Mouse (Mus musculus) stomach, postnatal 0 days (tissue): ENCODE results near the gene Kirrel3. TPM values are rescaled to one million over a fixed set of nuclear protein-coding genes. Genes with fewer than 3 reads are reported as not detected.
A peak's percentile ranks its signal among the peaks of the same experiment; 100 is the strongest.

Source experiments
- ATAC-seq: fragments of 200-750 bp; cut with Nextera tagmentation; 2 replicates; pipeline ENCODE4 v1.8.0; 2017; ENCODE audit not compliant: low FRiP score, low TSS enrichment
- DNase-seq: peaks from one replicate; pipeline ENCODE4 v3.0.0-alpha.2; 2016; ENCODE audit warnings: low spot score
- H3K27ac ChIP-seq: fragments of 300-500 bp; sonication (generic); replicated peaks from 2 replicates; pipeline ENCODE4 v1.5.1; 2014; ENCODE audit warnings: mild to moderate bottlenecking, control low read depth
- H3K27me3 ChIP-seq: fragments of 300-500 bp; sonication (generic); 2 replicates; pipeline ENCODE4 v1.6.1; 2014; ENCODE audit warnings: low read length; ENCODE audit not compliant: control insufficient read depth, insufficient read depth
- H3K36me3 ChIP-seq: fragments of 300-500 bp; sonication (generic); 2 replicates; pipeline ENCODE4 v1.6.1; 2014; ENCODE audit warnings: low read length, mixed read lengths; ENCODE audit not compliant: control insufficient read depth, insufficient read depth
- H3K4me1 ChIP-seq: fragments of 300-500 bp; sonication (generic); replicated peaks from 2 replicates; pipeline ENCODE4 v1.6.1; 2014; ENCODE audit warnings: antibody characterized with exemption; ENCODE audit not compliant: control insufficient read depth, insufficient read depth
- H3K4me2 ChIP-seq: fragments of 300-500 bp; sonication (generic); replicated peaks from 2 replicates; pipeline ENCODE4 v1.6.1; 2014; ENCODE audit warnings: low read depth, mild to moderate bottlenecking, control low read depth, moderate library complexity
- H3K4me3 ChIP-seq: fragments of 300-500 bp; sonication (generic); 2 replicates; pipeline ENCODE4 v1.5.1; 2014; ENCODE audit warnings: low read depth, low read length, control low read depth
- H3K9ac ChIP-seq: fragments of 300-500 bp; sonication (generic); 2 replicates; pipeline ENCODE4 v1.6.1; 2014; ENCODE audit warnings: mild to moderate bottlenecking, low read length, control low read depth, mixed read lengths
- H3K9me3 ChIP-seq: fragments of 300-500 bp; sonication (generic); 2 replicates; pipeline ENCODE4 v1.6.1; 2016; ENCODE audit warnings: low read length; ENCODE audit not compliant: control insufficient read depth
- CTCF ChIP-seq: IDR thresholded peaks from 2 replicates; pipeline ENCODE4 v1.5.1; 2016; ENCODE audit warnings: antibody characterized with exemption, low read depth, mild to moderate bottlenecking, moderate library complexity
- EP300 ChIP-seq: optimal IDR thresholded peaks from 2 replicates; pipeline ENCODE3; 2016; ENCODE audit warnings: antibody characterized with exemption
- WGBS: fragments of 180-500 bp; shearing (Covaris S2); extraction: QIAGEN DNeasy Blood & Tissue Kit; methylation state at CpG from one replicate; pipeline ENCODE4 v1.1.7; 2014; 5-methylcytosine and 5-hydroxymethylcytosine counted together
- polyA plus RNA-seq: library from polyadenylated mRNA; unstranded; fragments of >200 nt; fragmentation: Nextera tagmentation; extraction: Ambion mirVana; gene quantifications from 2 replicates; pipeline ENCODE4 v1.2.1, GENCODE M21; 2015

Gene Kirrel3
- polyA plus RNA-seq, 1 experiment from 2014 or later, result 1.4 TPM

- no peaks in the 10 kb centered on the region for H3K36me3 ChIP-seq
- no peaks in the 10 kb centered on the region for H3K4me1 ChIP-seq
- no peak overlapping the region for H3K4me2 ChIP-seq
- DNase-seq, result no peak
- no peak for TF ChIP-seq CTCF
- TF ChIP-seq EP300, result no peak
- ATAC-seq, result no peak
- no peaks in the 10 kb centered on the region for H3K9me3 ChIP-seq
- no peak overlapping the region for H3K27ac ChIP-seq
- WGBS, result 23% methylated on average over 3 of the region's 3 CpGs
- no peak overlapping the region for H3K4me3 ChIP-seq
- H3K27me3 ChIP-seq, result no peaks in the 10 kb centered on the region
- H3K9ac ChIP-seq, result no peak overlapping the region
Measured at GRCm38 (mm10) chr9:34830696-34831095, 345.0 kb downstream of the Kirrel3 start.

GRCm38 (mm10) chr9:34836801-34837200 is 351.1 kb downstream of the Kirrel3 start:
- no peak for DNase-seq
- Histone ChIP-seq H3K9ac (no peak overlapping the region), H3K4me3 (no peak overlapping the region), H3K9me3 (no peaks in the 10 kb centered on the region), H3K36me3 (no peaks in the 10 kb centered on the region), H3K4me2 (no peak overlapping the region), H3K27ac (no peak overlapping the region), H3K27me3 (no peaks in the 10 kb centered on the region), H3K4me1 (no peaks in the 10 kb centered on the region)
- 56% methylated on average over 2 of the region's 2 CpGs for WGBS
- no peak for ATAC-seq
- TF ChIP-seq EP300 (no peak), CTCF (no peak)

DNA sequence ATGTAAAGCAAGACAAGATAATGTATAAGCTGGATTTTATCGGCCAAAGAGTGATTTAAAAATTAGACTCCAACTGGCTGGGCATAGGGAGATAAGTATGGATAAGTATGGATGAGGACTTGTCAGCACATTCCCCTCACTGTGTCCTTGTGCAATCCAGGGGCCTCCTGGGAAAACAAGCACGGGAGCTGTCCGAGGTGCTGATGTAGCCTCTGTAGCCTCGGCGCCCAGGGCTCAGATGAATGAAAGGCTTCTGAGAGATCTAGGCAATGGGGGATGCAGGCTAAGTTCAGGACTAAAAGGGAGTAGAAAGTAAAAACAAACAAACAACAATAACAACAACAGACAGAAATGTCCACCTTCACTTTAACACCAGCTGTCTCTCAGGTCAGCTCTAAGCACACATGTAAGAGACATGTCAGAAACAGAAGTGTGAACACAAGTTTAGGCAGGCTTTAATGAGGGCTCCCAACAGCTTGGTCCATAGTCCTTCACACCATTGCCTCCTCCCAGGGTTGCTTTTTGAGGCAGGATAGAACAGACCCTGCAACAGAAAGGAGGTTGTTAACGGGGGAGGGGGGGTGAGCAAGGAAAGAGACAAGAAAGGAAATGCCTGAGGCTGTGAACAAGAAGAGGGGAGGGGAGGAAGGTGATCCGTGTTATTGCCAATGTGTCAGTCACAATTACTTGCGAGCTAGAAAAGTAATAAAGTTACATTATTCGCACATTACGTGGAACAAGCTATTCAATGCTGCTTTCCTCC is 352.2 kb downstream of the Kirrel3 start:
- DNase-seq (peak; percentile 55), ATAC-seq (no peak)
- no peak overlapping the region for H3K9ac ChIP-seq
- TF ChIP-seq CTCF (no peak), EP300 (no peak)
- H3K27me3 ChIP-seq, result no peaks in the 10 kb centered on the region
- 44% methylated on average over 10 of the region's 10 CpGs for WGBS
- no peak overlapping the region for H3K27ac ChIP-seq
- no peak overlapping the region for H3K4me3 ChIP-seq
- H3K4me2 ChIP-seq, result no peak overlapping the region
- no peaks in the 10 kb centered on the region for H3K9me3 ChIP-seq
- H3K4me1 ChIP-seq, result no peaks in the 10 kb centered on the region
- no peaks in the 10 kb centered on the region for H3K36me3 ChIP-seq

DNA sequence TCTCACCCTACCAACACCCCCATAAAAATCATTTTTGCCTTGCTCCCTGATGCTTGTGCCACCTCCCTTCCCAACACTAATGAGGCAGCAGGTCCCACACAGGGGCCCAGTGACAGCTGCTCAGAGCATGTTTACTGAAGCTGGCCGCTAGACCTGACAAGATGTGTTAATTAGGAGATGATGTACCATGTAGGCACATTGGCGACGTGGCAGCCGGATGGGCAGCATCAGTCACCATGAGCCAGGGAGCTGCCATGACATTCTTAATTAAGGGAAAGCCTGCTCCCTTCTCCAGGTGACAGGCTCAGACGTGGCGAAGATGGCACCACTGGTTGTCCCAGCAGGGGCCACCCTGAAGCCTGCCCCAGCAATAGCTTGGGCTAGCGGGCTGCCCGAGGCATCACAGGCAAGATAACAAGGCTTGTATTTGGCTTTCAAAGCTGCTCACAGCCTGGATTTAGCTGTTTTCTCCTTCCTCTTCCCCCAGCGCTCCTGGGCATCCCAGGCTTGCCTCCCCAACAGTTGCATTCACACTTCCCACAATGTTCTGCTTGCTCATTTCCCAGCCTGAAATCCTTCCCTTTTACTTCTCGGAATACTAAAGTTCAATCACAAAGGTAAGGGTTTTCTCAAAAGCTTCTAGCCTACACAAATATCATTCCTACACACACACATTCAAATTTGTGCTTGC is 357.7 kb downstream of the Kirrel3 start:
- ATAC-seq (no peak), DNase-seq (no peak)
- Histone ChIP-seq H3K9ac (no peak overlapping the region), H3K9me3 (no peaks in the 10 kb centered on the region), H3K4me3 (no peak overlapping the region), H3K36me3 (no peaks in the 10 kb centered on the region), H3K4me1 (no peaks in the 10 kb centered on the region), H3K4me2 (no peak overlapping the region), H3K27me3 (no peaks in the 10 kb centered on the region), H3K27ac (no peak overlapping the region)
- WGBS, result 68% methylated on average over 10 of the region's 10 CpGs
- TF ChIP-seq CTCF, result no peak
- TF ChIP-seq EP300, result no peak

DNA sequence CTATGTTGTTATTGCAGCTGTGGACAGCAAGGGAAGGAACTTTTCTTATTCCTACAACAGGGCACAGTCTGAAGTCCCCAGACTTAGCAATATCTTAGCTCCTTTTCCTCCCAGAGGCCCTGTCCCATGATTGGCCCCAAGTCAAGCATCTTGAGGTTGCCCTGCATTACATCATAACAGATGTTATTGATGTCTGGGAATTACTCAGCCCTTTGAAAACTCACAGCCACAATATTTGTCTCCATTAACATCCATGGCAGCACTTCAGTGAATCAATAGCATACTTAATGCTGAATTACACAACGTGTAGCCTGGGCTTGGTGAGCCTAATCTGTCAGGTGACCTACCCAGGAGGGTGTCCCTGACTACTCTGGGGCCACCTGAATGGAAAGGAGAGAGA is 360.7 kb downstream of the Kirrel3 start:
- Histone ChIP-seq H3K9ac (no peak overlapping the region), H3K9me3 (no peaks in the 10 kb centered on the region), H3K27me3 (no peaks in the 10 kb centered on the region), H3K4me3 (no peak overlapping the region), H3K4me2 (no peak overlapping the region), H3K4me1 (no peaks in the 10 kb centered on the region), H3K27ac (no peak overlapping the region), H3K36me3 (no peaks in the 10 kb centered on the region)
- DNase-seq (no peak), ATAC-seq (no peak)
- TF ChIP-seq CTCF, result no peak
- no peak for TF ChIP-seq EP300
- WGBS, result 26% methylated on average over 1 of the region's 1 CpGs

DNA sequence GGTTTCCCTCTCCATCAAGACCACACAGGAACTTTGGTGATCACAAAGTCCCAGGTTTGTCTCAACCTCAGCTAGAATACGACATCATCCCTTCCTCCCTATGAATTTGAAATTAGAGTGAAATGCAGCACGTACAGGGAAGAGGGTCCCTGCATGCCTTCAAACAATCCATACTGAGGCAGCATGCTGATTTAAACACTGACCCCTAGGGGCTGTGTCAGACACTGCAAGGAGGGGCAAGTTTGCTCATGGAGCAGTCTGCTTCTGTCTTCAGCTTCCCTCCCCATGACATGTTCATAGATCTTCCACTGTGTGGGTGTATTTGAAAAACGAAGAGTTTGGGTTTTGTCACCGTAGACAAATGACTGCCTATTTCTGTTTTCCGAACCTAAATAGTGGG is 362.0 kb downstream of the Kirrel3 start:
- Histone ChIP-seq H3K4me3 (no peak overlapping the region), H3K36me3 (no peaks in the 10 kb centered on the region), H3K4me1 (no peaks in the 10 kb centered on the region), H3K27me3 (no peaks in the 10 kb centered on the region), H3K9me3 (no peaks in the 10 kb centered on the region), H3K4me2 (no peak overlapping the region), H3K27ac (no peak overlapping the region), H3K9ac (no peak overlapping the region)
- DNase-seq (peak; percentile 22), ATAC-seq (no peak)
- WGBS, result 46% methylated on average over 5 of the region's 5 CpGs
- no peak for TF ChIP-seq EP300
- peak; percentile 74 for TF ChIP-seq CTCF
